Mouse (Mus musculus) cerebellum, adult 2 months (tissue): ENCODE data around the gene Fgfr2.

Experiments used
- CTCF ChIP-seq: fragments of 200-500 bp; IDR thresholded peaks from 2 replicates; pipeline ENCODE4 v1.5.1; 2011; ENCODE audit warnings: low read depth, mild to moderate bottlenecking, control low read depth, low read length, moderate library complexity, borderline replicate concordance; ENCODE audit not compliant: insufficient read depth
- POLR2A ChIP-seq: fragments of 200-500 bp; IDR thresholded peaks from 2 replicates; pipeline ENCODE4 v1.6.1; 2011; ENCODE audit warnings: low read length, control low read depth, borderline replicate concordance; ENCODE audit not compliant: insufficient read depth

GRCm38 (mm10) chr7:133009676-133010075 lies 113.5 kb downstream of the Fgfr2 start:
- TF ChIP-seq CTCF (no peak), POLR2A (no peak)
